Mouse (Mus musculus) cerebellum, postnatal 25 days (tissue): Measurements from ENCODE around the gene Cnot11.
"Not testable (repeated sequence)": the region's sequence is repeated elsewhere in the genome, so short reads cannot be mapped to it uniquely, and the experiment has no call there.

Experiments used
- DNase-seq, 2 experiments: peaks; one replicate each; pipeline ENCODE4 v3.0.0; 2021; ENCODE audit warnings: mixed read lengths in 2 of 2

Gene Cnot11

GRCm38 (mm10) chr1:39581215-39581614, 46.4 kb downstream of the Cnot11 start:
- DNase-seq = no peak

GRCm38 (mm10) chr1:39583173-39583572, 48.4 kb downstream of the Cnot11 start:
- DNase-seq = no peak

GRCm38 (mm10) chr1:39585416-39585815, 50.6 kb downstream of the Cnot11 start:
- no peak for DNase-seq

- no peak for DNase-seq
Observed at GRCm38 (mm10) chr1:39590193-39590592, 55.4 kb downstream of the Cnot11 start.

- not testable (repeated sequence) for DNase-seq
Observed at GRCm38 (mm10) chr1:39591557-39591956, 56.8 kb downstream of the Cnot11 start.

GRCm38 (mm10) chr1:39592090-39592489, 57.3 kb downstream of the Cnot11 start:
- DNase-seq = no peak

- no peak for DNase-seq
Observed at GRCm38 (mm10) chr1:39593836-39594235, 59.0 kb downstream of the Cnot11 start.
